Mouse (Mus musculus): ENCODE results near the gene Rps19bp1.
A peak's percentile ranks its signal among the peaks of the same experiment; 100 is the strongest.

Rps19bp1 gene

DNA sequence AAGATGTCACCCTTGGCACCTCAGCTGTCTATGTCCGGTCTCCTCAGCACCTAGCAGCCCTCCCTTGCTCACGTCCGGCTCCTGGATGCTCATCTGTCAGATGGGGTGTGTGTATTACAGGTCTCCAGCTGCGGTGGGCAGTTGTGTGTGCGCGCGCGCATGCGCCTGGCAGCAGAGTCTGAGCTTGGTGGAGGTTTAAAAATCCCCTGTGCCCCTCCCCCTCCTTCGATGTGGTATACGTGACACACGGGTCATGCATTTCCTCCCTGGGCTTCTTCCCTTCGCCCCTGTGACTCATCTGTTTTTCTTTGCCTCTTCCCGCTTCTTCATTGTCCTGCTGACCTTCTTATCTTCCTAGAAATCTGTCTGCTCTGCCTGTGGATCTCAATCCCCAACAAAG, 44.9 kb downstream of the Rps19bp1 start:
- DNase-seq (ENCODE audit: low spot score): no peak

- DNase-seq (ENCODE audit: low spot score): no peak
These were observed 46.6 kb downstream of the Rps19bp1 start for GRCm38 (mm10) chr15:80217476-80217875.

GRCm38 (mm10) chr15:80216480-80216820, 47.7 kb downstream of the Rps19bp1 start:
- no peak for DNase-seq (ENCODE audit: low spot score)

DNA sequence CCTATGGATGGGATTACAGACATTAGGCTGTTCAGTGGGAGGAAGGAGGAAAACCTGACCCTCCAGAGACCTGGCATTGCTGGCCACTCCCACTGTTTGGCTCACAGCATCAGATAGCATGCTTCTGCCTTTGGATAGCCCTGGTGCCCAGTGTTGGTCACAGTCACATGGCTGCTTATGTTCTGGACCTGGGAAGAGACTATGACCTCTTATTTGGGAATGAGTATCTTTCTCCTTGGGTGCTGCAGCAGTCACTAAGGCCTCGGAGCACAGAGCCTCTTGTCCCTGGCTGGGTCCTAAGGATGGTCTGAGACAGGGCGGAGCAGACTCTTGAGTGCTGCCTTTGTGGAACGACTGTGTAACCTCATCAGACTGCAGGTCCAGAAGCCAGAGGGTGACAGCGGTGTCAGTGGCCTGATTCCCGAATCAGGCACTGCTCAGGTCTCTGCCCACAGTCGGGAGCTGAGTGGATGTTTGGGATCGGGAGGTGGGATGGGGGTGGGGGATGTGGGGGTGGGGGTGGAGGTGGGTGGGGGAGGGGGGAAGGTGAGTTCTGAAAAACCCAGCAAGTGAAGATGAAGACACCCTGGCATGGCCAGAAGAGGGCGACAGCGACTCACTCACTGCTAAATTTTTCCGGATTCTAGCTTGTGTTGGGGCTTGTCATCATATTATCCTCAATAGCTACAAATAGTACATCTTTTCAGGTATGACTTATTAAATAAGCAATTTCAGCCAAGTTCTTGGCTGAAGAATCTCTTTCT, 48.2 kb downstream of the Rps19bp1 start:
- peak; percentile 46 for DNase-seq (ENCODE audit: low spot score)

DNA sequence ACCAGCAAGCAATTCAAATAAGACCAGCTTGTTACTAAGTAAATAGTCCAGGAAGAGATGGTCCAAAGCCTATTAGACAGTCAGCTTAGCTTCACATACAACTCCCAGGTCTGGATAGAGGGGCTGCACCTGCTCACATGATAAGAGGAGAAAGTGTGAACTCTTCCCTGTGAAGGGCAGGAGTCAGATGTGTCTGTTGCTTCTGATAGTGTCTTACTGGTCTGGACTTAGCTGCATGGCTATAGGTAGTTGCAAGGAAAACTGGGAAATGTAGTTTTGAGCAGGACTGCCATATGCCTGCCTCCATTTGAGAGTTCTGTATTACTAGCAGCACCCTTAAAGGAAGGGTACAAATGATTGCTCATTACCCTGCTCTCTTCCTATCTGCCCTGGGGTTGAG, 50.4 kb downstream of the Rps19bp1 start:
- DNase-seq (ENCODE audit: low spot score): no peak
